Mouse (Mus musculus) layer of hippocampus, adult 9-10 months (tissue): ENCODE data around the gene Agap1.

Source experiments
- DNase-seq: peaks from one replicate; pipeline ENCODE4 v3.0.0; 2022; ENCODE audit warnings: low spot score

Gene Agap1

DNA sequence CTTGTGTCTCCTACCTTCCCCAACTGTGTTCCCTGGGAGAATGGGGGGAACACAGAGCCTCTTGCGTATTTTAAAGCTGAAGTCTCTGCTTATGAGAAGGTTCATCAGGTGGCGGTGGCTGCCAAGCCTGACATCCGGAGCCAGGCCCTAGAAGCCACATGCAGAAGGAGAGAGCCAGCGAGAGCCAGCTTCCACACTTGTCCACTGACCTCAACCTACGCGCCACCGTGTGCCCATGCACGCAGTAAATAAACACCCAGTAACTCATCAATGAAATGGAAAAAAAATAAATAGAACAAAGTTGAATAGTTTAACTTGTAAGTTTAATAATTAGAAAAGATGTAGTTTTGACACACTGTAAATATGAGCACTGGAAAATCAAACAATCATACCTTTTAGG, 455.2 kb downstream of the Agap1 start:
- no peak for DNase-seq

DNA sequence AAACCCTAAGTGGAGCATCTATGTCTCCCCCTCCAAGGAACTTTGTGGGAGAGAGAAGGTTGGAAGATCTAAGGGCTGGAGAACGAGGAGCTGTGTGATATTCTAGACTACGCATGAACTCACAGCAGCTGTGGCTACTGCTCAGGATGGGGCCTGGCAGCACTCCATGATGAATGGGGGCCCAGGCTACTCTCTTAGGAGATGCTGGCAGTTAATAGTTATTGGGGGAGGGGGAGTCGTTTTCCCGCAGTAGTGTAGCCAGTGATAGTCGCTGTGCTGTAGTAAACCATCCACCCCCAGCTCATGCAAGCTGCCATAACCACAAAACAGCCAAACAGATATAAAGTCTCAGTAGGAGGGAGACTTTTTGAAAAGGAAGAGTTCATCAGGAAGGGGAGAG, 457.8 kb downstream of the Agap1 start:
- DNase-seq: no peak

DNA sequence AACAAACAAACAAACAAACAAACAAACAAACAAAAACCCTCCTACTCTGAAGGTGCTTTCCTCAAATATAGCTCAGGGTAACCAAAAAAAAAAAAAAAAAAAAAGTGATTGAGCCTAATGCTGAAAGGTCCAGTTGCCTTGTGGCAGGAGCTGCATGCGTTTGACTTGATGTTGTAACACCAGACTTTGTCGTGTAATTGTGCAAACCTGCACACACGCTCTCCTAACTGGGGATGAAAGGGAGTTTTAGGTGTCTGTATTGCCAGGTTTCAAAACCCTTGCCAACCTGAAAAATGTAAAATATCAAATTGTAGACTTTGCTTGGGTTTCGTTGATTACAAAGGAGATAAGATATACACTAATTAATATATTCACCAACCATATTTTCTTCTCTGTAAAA, 459.0 kb downstream of the Agap1 start:
- DNase-seq: no peak

DNA sequence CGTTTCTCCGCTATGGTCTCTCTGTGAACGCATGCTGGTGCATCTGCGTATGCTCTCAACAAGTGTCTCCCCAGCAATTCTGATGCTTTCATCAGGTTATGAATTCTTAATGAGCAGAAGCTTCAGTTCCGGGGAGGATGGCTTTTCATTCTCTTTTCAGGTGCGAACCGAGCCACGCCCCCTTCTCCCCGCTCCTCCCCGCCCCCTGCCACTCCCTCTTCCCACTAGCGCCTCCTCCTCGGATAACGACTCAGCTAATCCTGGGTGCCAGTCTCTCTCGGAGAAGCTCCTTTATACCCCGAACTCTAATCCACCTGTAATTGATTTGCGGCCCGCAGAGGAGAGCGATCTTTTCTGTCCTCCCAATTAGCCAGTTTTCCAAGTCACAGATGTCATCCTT, 463.5 kb downstream of the Agap1 start:
- DNase-seq: no peak

DNA sequence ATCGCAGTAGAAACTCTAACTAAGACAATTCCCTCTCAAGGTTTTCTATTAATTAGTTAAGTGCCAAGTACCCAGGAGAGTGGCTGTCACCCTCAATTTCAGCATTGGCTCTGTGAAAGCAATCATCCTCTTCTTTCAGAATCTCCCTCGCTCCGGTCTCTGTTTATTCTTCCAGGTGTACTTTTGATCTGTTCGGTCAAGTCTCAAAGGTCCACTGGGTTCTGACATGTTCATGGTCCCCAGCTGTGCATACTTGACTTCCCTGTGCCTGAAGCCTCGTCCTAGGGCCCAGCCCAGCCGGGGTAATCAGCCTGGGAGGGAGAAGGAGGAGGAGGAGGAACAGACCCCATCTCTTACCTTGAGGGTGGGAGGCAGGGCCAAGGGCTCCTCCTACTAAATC, 464.6 kb downstream of the Agap1 start:
- no peak for DNase-seq

DNA sequence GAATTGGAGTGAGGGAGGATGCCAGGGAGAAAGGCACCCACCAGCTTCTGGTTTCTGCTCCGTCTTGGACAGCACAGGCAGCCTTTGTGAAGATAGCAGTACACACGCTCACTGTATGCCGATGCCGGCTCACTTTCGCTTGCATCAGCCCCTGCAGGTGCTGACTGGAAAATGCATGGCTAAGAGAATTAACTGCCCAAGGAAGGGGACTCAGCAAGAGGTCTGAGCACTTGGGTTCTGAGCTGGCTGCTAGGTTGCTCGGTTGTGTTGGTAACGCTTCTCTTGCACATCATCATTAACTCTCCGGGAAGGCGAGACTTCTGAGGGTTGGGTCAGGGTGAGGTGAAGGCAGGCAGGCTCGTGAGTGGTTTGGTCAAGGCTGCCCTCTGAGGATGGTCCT, 467.2 kb downstream of the Agap1 start:
- DNase-seq: no peak

DNA sequence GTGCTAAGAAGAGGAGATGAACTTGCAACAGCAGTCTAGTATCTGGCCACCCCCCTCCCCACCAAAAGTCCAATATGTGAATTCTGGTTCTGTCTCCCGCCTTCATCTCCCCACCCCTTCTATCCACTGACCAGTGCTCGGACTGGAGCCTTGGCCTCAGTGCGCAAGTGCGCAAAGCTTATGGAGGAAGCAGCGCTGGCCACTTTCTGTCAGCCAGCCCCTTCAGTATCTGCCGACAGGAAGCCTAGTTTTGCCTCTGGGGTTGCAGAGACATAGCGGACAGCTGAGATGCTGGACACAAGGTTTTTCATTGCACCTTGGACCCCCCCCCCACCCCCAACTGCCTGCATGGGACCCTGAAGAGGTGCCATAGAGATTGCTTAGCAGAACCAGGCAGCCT, 467.7 kb downstream of the Agap1 start:
- no peak for DNase-seq

DNA sequence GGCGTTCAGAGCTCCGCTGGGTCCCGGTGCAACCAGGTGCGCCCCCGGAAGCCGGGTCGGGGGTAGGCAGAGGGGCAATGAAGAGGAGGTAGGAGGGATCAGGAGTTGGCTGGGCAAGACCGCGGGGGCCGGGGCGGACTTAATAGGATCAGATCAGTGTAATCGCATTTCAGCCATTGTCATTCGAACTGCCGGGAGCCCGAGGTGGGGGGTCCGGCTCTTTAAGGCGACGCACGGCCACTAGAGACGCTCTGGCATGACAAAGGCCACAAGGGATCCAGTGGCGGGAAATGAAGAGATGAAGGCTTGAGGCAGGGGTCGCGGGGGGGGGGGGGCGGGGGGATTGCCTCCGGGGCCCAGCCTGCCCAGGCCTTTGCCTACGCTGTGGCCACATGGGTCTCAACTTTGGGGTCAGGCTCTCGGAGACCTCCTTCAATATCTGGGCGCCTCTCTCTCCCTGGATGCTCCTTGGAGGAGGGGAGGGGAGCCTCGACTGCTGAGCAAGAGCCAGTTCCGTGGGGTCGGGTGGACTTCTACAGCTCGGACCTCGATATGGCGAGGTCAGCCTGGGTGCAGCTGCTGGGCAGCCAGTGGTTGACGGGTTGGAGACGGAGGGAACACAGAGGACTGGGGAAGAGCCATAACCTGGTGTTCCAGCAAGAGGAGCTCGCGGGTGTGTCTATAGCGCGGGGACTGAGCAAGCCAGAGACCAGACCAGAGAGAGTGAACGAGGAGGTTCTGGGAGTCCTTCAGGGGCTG, 468.5 kb downstream of the Agap1 start:
- no peak for DNase-seq

DNA sequence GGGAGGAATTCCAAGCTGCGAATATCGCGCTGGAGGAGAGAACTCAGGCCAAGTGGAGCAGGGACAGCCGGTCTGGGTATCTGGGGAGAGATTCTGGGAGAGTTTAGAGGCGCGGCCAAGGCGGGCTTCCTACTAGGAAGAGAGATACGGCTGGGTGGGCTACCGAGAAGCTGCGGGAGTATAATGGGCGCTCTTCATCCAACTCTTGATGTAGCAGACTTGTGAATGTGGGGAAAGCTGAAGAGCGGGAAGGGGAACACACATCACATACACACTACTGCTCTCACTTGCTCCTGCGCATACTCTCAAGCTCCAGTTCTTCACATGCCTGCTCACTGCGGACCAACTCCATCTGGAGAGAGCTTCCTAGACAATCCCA, 469.0 kb downstream of the Agap1 start:
- no peak for DNase-seq

DNA sequence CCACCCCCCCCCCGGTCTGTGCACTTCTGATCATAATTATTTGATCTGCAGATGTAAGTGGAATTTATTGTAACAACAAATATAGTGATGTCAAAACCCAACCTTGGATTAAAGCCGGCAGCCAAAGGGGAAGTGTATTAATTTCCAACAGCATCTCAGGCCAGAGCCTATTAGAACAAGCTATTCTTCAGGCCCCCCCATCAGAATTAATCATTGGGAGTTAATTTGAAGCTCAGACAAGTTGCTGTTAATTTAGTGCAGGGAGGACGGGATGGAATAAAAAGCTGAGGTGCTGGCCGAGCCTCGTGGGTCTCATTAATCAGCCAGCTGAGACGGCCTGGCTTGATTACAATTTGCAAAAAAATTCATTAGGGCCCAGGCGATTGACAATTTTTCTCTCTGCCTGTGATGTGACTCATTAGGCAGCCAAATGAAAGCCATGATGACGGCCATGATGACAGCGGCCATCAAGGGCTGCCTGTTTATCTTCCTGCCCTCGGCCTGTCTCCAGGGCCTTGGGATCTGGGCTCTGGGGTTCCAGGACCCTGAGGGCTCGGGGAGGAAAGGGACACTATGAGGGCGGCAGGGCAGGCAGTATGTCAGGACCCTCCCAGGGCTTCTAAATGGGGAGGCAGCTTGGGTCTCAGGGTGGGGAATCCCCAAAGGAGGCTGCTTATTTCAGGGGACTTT, 471.0 kb downstream of the Agap1 start:
- no peak for DNase-seq

DNA sequence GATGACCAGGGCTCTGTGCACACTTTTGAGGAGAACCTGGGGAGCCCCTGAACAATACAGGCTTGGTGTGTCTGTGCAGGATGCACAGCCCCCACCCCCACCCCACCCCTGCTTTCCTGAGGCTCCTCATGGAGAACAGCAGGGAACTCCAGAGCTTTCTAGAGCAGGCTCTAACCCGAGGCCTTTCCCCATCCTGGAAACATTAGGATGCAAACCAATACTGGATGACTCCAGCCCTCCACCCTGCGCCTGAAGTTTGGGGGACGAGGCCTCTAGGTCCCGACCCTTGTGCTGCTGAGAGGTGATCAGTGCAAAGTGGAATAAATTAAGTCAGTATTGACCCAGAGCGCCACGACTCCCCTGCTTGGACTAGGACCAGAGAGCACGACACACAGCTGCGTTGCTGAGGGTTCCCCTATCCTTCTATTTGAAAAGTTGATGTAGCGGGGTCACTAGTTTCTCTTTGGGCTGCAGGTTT, 472.0 kb downstream of the Agap1 start:
- no peak for DNase-seq

DNA sequence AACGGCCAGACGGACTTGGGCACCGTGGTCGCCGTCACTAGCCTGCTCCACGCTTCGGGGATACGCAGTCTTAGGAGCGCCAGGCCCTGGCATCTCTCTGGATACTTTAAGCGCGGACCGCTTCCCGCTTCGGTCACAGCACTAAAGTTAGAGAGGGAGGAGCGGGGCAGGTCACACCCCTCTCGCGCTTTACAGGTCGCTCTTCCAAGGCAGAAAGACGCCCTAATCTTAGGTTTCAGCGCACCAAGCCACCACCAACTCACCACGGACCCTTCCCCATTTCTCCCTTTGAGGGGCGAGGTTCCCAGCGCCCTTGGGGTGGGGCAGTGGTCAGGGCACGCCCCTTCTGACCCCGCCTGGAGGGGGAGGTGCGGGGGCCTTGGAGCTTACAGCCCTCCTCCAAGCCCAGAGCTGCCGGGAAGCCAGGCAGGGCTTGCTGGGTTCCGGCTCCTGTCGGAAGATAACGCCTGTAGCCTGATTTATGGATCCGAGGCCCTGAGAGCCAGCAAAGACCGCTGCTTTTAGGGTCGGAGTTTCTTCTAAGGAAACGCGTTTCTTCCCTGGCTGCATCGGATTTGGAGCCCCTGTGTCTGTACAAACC, 472.6 kb downstream of the Agap1 start:
- DNase-seq: no peak

DNA sequence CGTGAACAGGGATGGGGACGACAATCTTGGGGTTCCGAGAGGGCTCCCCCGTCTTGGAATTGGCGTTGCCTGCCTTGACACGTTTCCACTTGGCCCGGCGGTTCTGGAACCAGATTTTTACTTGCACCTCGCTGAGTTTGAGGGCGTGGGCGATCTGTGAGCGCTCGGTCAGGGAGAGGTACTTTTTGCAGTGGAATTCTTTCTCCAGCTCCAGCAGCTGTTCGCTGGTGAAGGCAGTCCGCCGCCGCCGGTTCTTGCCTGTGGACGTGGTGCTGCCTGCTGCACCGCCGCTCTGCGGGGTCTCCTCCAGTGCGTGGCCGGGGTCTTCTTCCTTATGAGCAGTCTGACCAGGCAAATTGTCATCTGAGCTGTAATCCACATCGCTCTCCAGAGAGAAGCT, 474.1 kb downstream of the Agap1 start:
- no peak for DNase-seq

DNA sequence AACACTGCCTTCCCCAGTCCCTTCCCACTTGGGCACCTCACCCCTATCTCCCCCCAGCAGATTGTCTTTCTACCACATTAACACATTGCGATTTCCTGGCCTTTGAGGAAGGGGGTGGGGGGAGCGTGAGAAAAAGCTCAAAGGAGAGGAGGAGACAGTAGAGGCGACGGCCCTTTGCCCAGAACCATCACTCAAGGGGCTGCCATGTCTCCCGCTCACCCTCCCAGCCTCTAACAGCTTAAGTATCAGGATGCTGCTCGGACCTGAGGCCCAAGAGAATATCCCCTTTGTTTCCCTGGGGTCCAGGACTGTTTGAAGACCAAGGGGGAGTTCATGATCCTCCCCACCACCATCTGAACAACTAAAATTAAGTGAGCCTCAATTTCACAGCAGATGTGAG, 474.6 kb downstream of the Agap1 start:
- no peak for DNase-seq

DNA sequence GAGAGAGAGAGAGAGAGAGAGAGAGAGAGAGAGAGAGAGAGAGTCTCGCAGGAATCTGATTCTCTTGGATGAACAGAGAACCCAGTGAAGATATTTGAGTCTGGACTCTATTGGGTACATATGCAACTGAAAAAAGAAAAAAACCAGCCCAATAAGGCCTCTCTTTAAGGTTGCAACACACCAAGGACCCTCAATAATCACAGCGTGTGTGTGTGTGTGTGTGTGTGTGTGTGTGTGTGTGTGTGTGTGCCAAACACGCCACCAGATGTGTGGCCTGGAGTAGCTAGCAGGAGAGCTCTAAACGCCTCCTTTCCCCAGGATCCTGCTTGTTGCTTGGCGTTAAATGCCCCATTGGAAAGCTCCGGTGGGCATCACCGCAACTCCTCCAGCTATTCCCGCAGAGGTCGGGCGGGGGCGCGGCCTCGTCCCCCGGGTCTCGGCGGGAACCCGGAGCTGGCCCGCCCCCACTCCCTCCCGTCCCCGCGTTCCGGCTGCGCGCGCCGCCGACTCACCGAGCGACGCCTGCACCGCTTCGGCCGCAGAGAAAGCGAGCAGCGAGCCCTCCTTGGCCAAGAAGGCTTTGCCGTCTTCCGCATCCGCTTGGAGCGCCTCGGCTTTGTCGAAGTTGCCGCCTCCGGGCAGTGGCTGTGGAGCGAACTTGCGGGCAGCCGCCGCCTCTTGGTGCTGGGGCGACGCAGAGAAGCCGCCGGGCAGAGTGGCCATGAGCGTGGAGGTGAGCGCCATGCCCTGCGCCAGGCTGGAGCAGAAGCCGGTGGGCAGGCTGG, 475.3 kb downstream of the Agap1 start:
- no peak for DNase-seq

DNA sequence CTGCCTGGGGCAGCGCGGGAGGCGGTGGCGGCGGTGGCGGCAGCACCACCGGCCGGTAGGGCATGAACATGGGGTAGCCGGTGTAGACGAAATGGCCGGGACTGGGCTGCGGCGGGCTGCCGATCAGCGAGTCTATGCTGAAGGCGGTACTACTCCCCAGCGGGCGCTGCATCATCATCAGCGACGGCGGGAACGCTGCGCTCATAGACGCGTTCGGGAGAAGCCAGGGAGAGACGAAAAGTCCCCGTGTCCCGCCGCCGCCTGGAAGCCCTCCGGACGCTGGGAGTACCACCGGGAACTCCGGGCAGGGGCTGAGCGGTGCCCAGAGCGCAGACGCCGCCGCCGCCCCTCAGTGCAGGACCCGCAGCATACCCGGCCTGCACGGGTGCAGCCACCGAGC, 475.9 kb downstream of the Agap1 start:
- DNase-seq: no peak

DNA sequence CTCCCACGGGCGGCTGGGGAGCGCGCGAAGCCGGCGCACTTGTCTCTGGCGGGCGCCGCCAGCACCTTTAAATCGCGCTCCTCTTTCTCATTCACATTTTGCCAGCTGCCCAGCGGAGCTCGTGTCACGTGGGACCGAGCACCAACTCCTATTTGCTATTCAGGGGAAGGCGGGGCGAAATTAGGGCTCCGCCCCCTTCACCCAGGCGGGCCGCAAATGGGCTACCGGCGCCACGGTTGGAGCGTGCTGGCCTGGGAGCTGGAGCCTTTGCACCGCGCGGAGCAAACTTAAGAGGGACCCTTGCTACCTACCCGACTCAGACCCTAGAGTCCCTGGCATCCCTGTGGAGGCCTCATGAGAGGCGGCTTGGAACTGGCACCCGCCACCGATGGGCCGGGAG, 476.5 kb downstream of the Agap1 start, which contains the start of gene Gbx2:
Gene Gbx2, minus strand, starts transcription at position 60 of the 400 bp plus-strand sequence.
- DNase-seq: no peak

DNA sequence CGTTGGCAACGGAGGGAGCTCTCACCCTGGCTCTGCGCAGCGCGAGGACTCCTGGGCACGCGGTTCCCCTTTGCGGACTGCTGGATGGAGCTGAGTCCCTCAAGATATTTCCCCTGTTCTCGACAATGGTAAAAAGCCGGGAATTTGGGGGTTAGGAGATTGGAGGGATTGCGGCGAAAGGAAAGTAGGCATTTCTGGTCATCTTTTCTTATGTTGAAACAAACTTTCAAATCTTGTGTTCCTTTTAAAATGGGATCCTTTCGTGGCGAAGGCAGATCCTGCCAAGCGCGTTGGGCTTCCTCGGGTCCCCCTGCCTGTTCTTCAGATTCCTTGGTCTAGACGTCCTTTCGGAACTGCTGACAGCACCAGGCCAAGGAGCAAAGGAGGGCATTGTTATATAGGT, 477.4 kb downstream of the Agap1 start:
- DNase-seq: no peak

DNA sequence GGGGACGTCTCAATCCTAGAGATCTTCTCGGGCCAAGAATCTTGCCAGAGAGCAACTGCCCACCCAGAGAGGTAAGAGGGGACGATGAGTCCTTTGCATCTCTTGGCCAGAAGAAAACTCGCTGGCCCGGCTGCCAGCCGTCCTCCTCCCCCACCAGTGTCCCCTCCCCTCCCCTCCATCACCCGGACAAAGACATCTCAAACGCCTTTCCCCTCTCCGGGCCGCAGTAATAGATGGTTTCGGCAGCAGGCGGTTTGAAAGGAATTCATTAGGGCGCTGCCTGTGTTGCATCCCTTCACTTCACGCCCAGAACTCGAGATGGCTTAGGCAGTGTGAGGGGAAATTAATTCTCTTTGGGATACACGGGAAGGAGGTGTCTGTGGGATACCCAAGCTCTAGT, 478.0 kb downstream of the Agap1 start:
- no peak for DNase-seq

DNA sequence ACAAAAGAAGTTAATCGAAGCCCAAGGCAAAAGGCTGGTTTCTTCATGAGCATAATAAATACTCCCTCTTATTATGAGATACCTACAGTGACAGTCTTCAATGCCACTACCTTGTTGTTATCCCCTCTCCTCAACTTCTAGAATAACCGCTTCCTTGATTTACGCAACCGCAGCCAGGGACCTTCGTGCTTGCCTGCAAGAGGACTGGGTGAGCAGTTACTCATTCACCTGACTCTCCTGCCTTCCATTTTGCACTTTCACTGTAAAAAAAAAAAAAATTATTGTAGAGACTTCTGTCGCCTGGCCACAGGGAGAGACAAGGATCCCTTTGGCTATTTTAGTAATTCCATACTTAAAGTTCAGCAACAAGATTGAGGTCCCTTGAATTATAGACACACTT, 478.4 kb downstream of the Agap1 start:
- no peak for DNase-seq

DNA sequence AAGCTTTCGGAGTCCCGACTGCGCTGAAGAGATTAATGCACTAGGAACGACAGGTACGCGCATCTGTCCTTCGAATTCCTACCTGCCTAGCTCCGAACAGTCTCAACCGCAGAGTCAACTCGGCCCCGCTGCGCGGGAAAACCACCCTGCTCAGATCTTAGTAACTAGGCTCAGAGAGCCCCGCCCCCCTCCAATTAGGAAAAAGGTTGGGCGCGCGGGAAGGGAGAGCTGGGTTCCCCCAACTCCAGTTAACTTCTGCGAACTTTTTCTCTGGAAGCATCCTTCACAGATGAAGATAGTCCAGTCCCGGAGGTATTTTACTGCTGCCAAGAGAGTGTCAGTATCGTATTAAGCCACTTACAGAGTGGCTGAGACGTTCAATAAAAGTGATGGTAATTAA, 479.2 kb downstream of the Agap1 start:
- DNase-seq: no peak
